Mouse (Mus musculus) lung, adult 2 months (tissue): ENCODE data around the gene Robo2. TPM values are rescaled to one million over a fixed set of nuclear protein-coding genes. Genes with fewer than 3 reads are reported as not detected.

Source experiments
- DNase-seq: peaks from one replicate; pipeline ENCODE4 v3.0.0; 2022
- H3K4me1 ChIP-seq: fragments of 200-500 bp; 2 replicates; pipeline ENCODE4 v1.6.1; 2011; ENCODE audit warnings: low read length; ENCODE audit not compliant: control insufficient read depth, insufficient read depth
- H3K4me3 ChIP-seq: fragments of 200-500 bp; replicated peaks from 2 replicates; pipeline ENCODE3; 2011; ENCODE audit warnings: low read depth, mild to moderate bottlenecking, control low read depth, low read length; ENCODE audit errors: extremely low read depth
- CTCF ChIP-seq: fragments of 200-500 bp; IDR thresholded peaks from 2 replicates; pipeline ENCODE4 v1.5.1; 2011; ENCODE audit warnings: mild to moderate bottlenecking, low read length, control low read depth; ENCODE audit not compliant: insufficient read depth
- POLR2A ChIP-seq: fragments of 200-500 bp; IDR thresholded peaks from 2 replicates; pipeline ENCODE4 v1.6.1; 2011; ENCODE audit warnings: low read depth, mild to moderate bottlenecking, control low read depth, low read length, borderline replicate concordance; ENCODE audit errors: extremely low read depth
- WGBS: fragments of 180-500 bp; shearing (Covaris S2); methylation state at CpG from one replicate; pipeline ENCODE4 v1.1.7; 2018; 5-methylcytosine and 5-hydroxymethylcytosine counted together
- polyA plus RNA-seq: library from polyadenylated mRNA; depleted of rRNA; stranded (reverse); fragments of >200 nt; gene quantifications from 2 replicates; pipeline ENCODE4 v1.2.3, GENCODE M21; 2012

Robo2 gene
- polyA plus RNA-seq, 1 experiment, result 19.7 TPM

DNA sequence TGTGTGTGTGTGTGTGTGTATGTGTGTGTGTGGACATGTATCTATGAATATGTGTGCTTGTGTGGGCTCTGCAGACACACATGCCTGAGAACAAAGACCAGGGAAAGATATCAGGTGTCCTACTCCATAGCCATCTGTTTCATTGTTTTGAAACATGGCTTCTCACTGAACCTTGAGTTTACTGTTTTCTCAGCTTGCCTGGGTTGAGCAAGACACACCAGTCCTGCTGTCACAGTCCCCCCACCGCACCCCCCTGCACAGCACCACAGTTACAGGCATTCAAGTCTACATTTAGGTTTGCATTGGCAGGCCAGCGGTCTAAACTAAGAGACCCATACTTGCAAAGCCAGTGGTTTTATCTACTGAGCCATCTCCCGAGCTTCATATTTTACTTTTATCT, 239.0 kb downstream of the Robo2 start:
- TF ChIP-seq POLR2A (no peak), CTCF (no peak)
- no peak for DNase-seq
- WGBS, result 82% methylated on average over 3 of the region's 3 CpGs
- no peaks in the 10 kb centered on the region for H3K4me1 ChIP-seq
- no peak overlapping the region for H3K4me3 ChIP-seq

- DNase-seq, result no peak
- Histone ChIP-seq H3K4me3 (no peak overlapping the region), H3K4me1 (no peaks in the 10 kb centered on the region)
- TF ChIP-seq POLR2A, result no peak
- TF ChIP-seq CTCF, result no peak
- WGBS, result 93% methylated on average over 4 of the region's 4 CpGs
These were observed 242.0 kb downstream of the Robo2 start for GRCm38 (mm10) chr16:74169642-74170041.

DNA sequence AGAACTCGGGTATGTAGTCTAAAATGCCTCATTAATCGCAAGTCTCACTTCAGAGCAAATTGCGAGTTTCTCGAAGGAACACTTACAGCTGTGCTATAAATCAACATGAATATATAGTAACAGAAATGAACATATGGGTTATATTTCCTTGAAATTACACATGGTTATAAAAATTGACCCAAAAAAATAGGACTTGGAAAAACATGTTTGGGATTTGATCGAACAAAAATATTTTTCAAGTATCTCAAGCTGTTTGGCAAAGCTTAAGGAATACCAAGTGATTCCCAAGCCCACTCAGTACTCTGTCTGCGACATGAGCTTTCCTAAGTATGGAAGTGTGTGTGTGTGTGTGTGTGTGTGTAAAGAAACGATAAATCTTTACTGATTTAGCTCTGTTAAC, 242.5 kb downstream of the Robo2 start:
- no peaks in the 10 kb centered on the region for H3K4me1 ChIP-seq
- 70% methylated on average over 7 of the region's 7 CpGs for WGBS
- TF ChIP-seq CTCF, result no peak
- TF ChIP-seq POLR2A, result no peak
- H3K4me3 ChIP-seq, result no peak overlapping the region
- DNase-seq, result no peak

- TF ChIP-seq CTCF (no peak), POLR2A (no peak)
- no peak for DNase-seq
- no peaks in the 10 kb centered on the region for H3K4me1 ChIP-seq
- H3K4me3 ChIP-seq, result no peak overlapping the region
These were observed 243.8 kb downstream of the Robo2 start for GRCm38 (mm10) chr16:74167832-74168231.

DNA sequence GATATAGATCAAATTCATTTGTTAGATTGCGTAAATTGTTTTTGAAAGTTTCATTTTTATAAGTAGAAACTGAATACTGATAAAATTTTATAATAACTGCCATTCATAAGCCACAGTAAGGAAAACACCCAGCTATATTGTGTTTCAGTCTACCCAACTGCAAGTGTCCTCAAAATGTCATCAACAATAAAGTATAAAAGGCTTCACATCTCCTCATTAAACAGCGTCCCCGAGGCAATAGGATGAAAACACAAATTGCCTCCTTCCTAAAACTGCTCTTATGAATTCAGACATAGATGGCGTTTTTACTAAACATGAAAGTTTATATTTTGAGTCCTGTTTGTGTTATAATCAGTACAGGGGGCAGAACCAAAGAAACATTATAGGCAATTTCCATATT, 249.6 kb downstream of the Robo2 start:
- H3K4me3 ChIP-seq, result no peak overlapping the region
- 82% methylated on average over 4 of the region's 4 CpGs for WGBS
- TF ChIP-seq CTCF (no peak), POLR2A (no peak)
- H3K4me1 ChIP-seq, result no peaks in the 10 kb centered on the region
- DNase-seq, result no peak

DNA sequence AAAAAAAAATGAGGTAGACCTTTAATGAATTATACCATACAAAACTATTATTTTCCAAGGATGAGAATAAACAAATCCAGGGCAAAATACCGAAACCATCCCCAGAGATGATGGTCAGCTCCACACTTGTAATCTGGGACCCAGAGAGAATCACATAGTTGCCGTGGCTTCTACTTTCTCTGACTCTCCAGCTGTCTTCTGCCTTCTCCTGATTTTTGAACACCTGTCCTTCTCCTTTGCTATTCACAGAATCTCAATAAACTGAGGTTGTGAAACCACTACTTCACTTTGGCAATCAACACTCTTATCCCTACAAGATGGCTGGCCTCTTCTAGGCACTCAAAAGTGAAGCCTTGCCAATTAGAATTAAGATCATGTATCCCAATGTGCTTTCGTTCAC, 252.4 kb downstream of the Robo2 start:
- 86% methylated on average over 3 of the region's 3 CpGs for WGBS
- TF ChIP-seq POLR2A (no peak), CTCF (no peak)
- Histone ChIP-seq H3K4me3 (no peak overlapping the region), H3K4me1 (no peaks in the 10 kb centered on the region)
- no peak for DNase-seq

- no peaks in the 10 kb centered on the region for H3K4me1 ChIP-seq
- no peak for TF ChIP-seq CTCF
- TF ChIP-seq POLR2A, result no peak
- H3K4me3 ChIP-seq, result no peak overlapping the region
- no peak for DNase-seq
- WGBS, result 86% methylated on average over 1 of the region's 1 CpGs
These were observed 275.4 kb downstream of the Robo2 start for GRCm38 (mm10) chr16:74136181-74136580.

- TF ChIP-seq CTCF (no peak), POLR2A (no peak)
- Histone ChIP-seq H3K4me3 (no peak overlapping the region), H3K4me1 (no peaks in the 10 kb centered on the region)
- DNase-seq, result no peak
- 26% methylated on average over 6 of the region's 6 CpGs for WGBS
These were observed 278.8 kb downstream of the Robo2 start for GRCm38 (mm10) chr16:74132833-74133232.

GRCm38 (mm10) chr16:74131370-74131769, 280.3 kb downstream of the Robo2 start:
- TF ChIP-seq CTCF (no peak), POLR2A (no peak)
- DNase-seq, result no peak
- Histone ChIP-seq H3K4me1 (no peaks in the 10 kb centered on the region), H3K4me3 (no peak overlapping the region)
- 80% methylated on average over 5 of the region's 5 CpGs for WGBS

DNA sequence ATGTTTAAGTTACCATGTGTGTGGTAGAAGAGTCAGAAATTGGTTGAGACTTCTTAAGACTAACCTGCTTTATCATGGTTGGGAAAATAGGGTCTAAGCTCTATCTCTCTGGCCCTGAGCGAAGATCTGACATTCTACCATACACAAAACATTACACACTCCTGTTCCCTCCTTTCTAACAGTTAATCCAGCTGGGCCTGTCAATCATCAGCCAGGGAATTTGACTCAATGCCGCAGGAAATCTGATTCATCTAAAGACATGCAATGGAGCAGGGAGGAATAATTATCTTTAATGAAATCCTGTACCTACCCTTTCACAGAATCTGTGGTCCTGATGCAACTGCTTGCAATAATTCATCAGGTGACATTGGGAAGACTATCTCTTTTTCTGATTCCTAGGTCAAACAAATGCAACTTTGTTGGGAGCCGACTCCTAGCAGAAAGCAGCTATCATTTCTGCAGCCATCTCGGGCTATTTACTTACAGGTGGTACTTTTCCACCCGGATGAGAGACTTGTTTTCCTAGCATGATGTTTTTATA, 283.1 kb downstream of the Robo2 start:
- no peaks in the 10 kb centered on the region for H3K4me1 ChIP-seq
- 87% methylated on average over 5 of the region's 5 CpGs for WGBS
- no peak for DNase-seq
- TF ChIP-seq CTCF (no peak), POLR2A (no peak)
- H3K4me3 ChIP-seq, result no peak overlapping the region

- Histone ChIP-seq H3K4me3 (no peak overlapping the region), H3K4me1 (no peaks in the 10 kb centered on the region)
- WGBS, result 88% methylated on average over 3 of the region's 3 CpGs
- no peak for DNase-seq
- TF ChIP-seq CTCF (no peak), POLR2A (no peak)
These were observed 298.5 kb downstream of the Robo2 start for GRCm38 (mm10) chr16:74113155-74113554.
